Mouse (Mus musculus) thymus, adult 2 months (tissue): Measurements from ENCODE around the gene Rab3il1.

Experiments
- CTCF ChIP-seq: fragments of 200-500 bp; IDR thresholded peaks from 2 replicates; pipeline ENCODE4 v1.5.1; 2012; ENCODE audit warnings: mild to moderate bottlenecking, control low read depth, low read length, moderate library complexity, borderline replicate concordance; ENCODE audit not compliant: control insufficient read depth, poor library complexity, insufficient read depth; ENCODE audit errors: extremely low read depth
- POLR2A ChIP-seq: fragments of 200-500 bp; IDR thresholded peaks from 2 replicates; pipeline ENCODE4 v1.6.1; 2012; ENCODE audit warnings: mild to moderate bottlenecking, low read length, control low read depth, moderate library complexity; ENCODE audit not compliant: control insufficient read depth, poor library complexity, insufficient read depth; ENCODE audit errors: extremely low read depth

DNA sequence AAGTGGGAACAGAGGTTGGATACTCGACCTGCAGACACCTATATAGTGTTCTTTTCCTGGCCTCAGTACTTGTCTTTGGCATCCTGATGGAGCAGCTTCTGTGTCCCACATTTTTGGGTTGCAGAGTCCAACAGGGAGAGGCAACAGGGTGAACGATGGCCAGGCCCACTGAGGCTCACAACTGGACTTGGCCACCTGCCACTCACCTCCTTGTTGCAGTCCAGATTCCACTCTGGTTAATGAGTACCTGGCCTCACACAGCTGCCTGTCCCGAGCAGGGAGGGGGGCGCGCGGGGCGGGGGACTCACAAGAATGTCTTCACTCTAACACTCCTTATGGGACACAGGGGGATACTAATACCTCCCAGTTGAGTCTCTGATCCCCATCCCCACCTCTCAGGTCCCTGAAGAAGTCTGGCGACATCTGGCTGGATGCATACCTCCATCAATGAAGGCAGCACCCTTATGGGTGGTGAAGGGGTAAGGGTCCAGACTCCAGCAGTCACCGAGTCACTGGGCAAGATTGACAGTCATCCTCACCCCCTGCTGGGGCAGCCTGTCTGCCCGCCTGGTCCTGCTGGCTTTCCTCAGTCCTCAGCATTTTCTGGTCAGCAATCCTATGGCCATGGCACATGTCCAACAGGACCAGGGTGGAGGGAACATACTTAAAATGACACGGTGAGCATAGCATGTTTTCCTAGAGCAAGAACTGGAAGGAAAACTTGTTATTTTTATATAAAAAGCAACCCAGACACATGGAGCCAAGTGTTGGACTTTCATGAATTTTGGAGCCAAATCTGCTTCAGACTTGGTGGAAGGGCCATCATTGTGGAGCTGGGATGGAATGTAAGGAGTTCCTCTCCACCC, 56.2 kb downstream of the Rab3il1 start:
- TF ChIP-seq POLR2A: no peak
- no peak for TF ChIP-seq CTCF
